Mouse (Mus musculus) stomach, embryonic 14.5 days (tissue): Measurements from ENCODE around the gene Atp10a. TPM values are rescaled to one million over a fixed set of nuclear protein-coding genes. Genes with fewer than 3 reads are reported as not detected.

ENCODE experiments used
- ATAC-seq: fragments of 200-750 bp; cut with Nextera tagmentation; 2 replicates; pipeline ENCODE4 v1.8.0; 2017; ENCODE audit warnings: low read depth, moderate TSS enrichment; ENCODE audit not compliant: insufficient number of reproducible peaks, insufficient read depth, low FRiP score
- H3K27ac ChIP-seq: fragments of 300-500 bp; sonication (generic); 2 replicates; pipeline ENCODE4 v1.5.1; 2014; ENCODE audit warnings: mild to moderate bottlenecking, low read length, moderate library complexity, mixed read lengths
- H3K27me3 ChIP-seq: fragments of 300-500 bp; sonication (generic); 2 replicates; pipeline ENCODE4 v1.6.1; 2014; ENCODE audit warnings: low read length, control low read depth, mixed read lengths; ENCODE audit not compliant: control insufficient read depth, insufficient read depth
- H3K36me3 ChIP-seq: fragments of 300-500 bp; sonication (generic); 2 replicates; pipeline ENCODE4 v1.6.1; 2014; ENCODE audit warnings: mild to moderate bottlenecking, control low read depth, low read length, moderate library complexity, mixed read lengths; ENCODE audit not compliant: control insufficient read depth, insufficient read depth
- H3K4me1 ChIP-seq: fragments of 300-500 bp; sonication (generic); 2 replicates; pipeline ENCODE4 v1.6.1; 2014; ENCODE audit warnings: low read length, control low read depth, mixed read lengths; ENCODE audit not compliant: control insufficient read depth, insufficient read depth
- H3K4me2 ChIP-seq: fragments of 300-500 bp; sonication (generic); replicated peaks from 2 replicates; pipeline ENCODE4 v1.6.1; 2014; ENCODE audit warnings: low read depth, low read length, control low read depth
- H3K4me3 ChIP-seq: fragments of 300-500 bp; sonication (generic); 2 replicates; pipeline ENCODE4 v1.5.1; 2014; ENCODE audit warnings: low read depth, low read length, control low read depth
- H3K9ac ChIP-seq: fragments of 300-500 bp; sonication (generic); replicated peaks from 2 replicates; pipeline ENCODE4 v1.6.1; 2014; ENCODE audit warnings: low read depth, mild to moderate bottlenecking, control low read depth, low read length, moderate library complexity, mixed read lengths
- H3K9me3 ChIP-seq: fragments of 300-500 bp; sonication (generic); 2 replicates; pipeline ENCODE4 v1.6.1; 2016; ENCODE audit warnings: low read depth, low read length, control low read depth; ENCODE audit not compliant: control insufficient read depth
- WGBS: fragments of 180-500 bp; shearing (Covaris S2); extraction: QIAGEN DNeasy Blood & Tissue Kit; methylation state at CpG from one replicate; pipeline ENCODE4 v1.1.7; 2014; 5-methylcytosine and 5-hydroxymethylcytosine counted together
- polyA plus RNA-seq: library from polyadenylated mRNA; unstranded; fragments of >200 nt; fragmentation: Nextera tagmentation; extraction: Ambion mirVana; gene quantifications from 2 replicates; pipeline ENCODE4 v1.2.1, GENCODE M21; 2014

The Atp10a gene
- polyA plus RNA-seq, 1 experiment from 2014 or later, result 4.3 TPM

- Histone ChIP-seq H3K27ac (peak overlapping the region; percentile 66; the same call in 1 of the 2 replicates), H3K36me3 (no peaks in the 10 kb centered on the region), H3K9me3 (no peaks in the 10 kb centered on the region), H3K4me3 (no peak overlapping the region), H3K4me2 (no peak overlapping the region), H3K27me3 (no peaks in the 10 kb centered on the region), H3K4me1 (peaks cover 24% of the 10 kb centered on the region), H3K9ac (no peak overlapping the region)
- ATAC-seq, result peak; percentile 9; the same call in 1 of the 2 replicates
- 26% methylated on average over 6 of the region's 6 CpGs for WGBS
These were observed 77.5 kb downstream of the Atp10a start for GRCm38 (mm10) chr7:58733490-58733901.

- Histone ChIP-seq H3K4me2 (no peak overlapping the region), H3K36me3 (no peaks in the 10 kb centered on the region), H3K27ac (no peak overlapping the region), H3K27me3 (no peaks in the 10 kb centered on the region), H3K4me1 (peaks cover 16% of the 10 kb centered on the region; the same call in 1 of the 2 replicates), H3K9ac (no peak overlapping the region), H3K9me3 (no peaks in the 10 kb centered on the region), H3K4me3 (no peak overlapping the region)
- peak; percentile 44; the same call in 1 of the 2 replicates for ATAC-seq
- WGBS, result 59% methylated on average over 3 of the region's 3 CpGs
These were observed 81.0 kb downstream of the Atp10a start for GRCm38 (mm10) chr7:58736841-58737547.

- WGBS, result 95% methylated on average over 13 of the region's 13 CpGs
- no peaks in the 10 kb centered on the region for H3K9me3 ChIP-seq
- no peaks in the 10 kb centered on the region for H3K27me3 ChIP-seq
- no peak overlapping the region for H3K4me2 ChIP-seq
- no peaks in the 10 kb centered on the region for H3K4me1 ChIP-seq
- no peak for ATAC-seq
- no peak overlapping the region for H3K27ac ChIP-seq
- H3K4me3 ChIP-seq, result no peak overlapping the region
- H3K36me3 ChIP-seq, result no peaks in the 10 kb centered on the region
- no peak overlapping the region for H3K9ac ChIP-seq
These were observed 84.2 kb downstream of the Atp10a start for GRCm38 (mm10) chr7:58740196-58740595.

GRCm38 (mm10) chr7:58740842-58741241 lies 84.9 kb downstream of the Atp10a start:
- Histone ChIP-seq H3K4me1 (no peaks in the 10 kb centered on the region), H3K27me3 (no peaks in the 10 kb centered on the region), H3K36me3 (no peaks in the 10 kb centered on the region), H3K4me2 (no peak overlapping the region), H3K4me3 (no peak overlapping the region), H3K9ac (no peak overlapping the region), H3K27ac (no peak overlapping the region), H3K9me3 (no peaks in the 10 kb centered on the region)
- no peak for ATAC-seq
- 90% methylated on average over 4 of the region's 4 CpGs for WGBS

GRCm38 (mm10) chr7:58742009-58742408 lies 86.0 kb downstream of the Atp10a start:
- WGBS, result 80% methylated on average over 4 of the region's 4 CpGs
- no peaks in the 10 kb centered on the region for H3K4me1 ChIP-seq
- no peak overlapping the region for H3K4me3 ChIP-seq
- H3K27me3 ChIP-seq, result no peaks in the 10 kb centered on the region
- no peak overlapping the region for H3K27ac ChIP-seq
- H3K9ac ChIP-seq, result no peak overlapping the region
- no peaks in the 10 kb centered on the region for H3K36me3 ChIP-seq
- H3K4me2 ChIP-seq, result no peak overlapping the region
- H3K9me3 ChIP-seq, result no peaks in the 10 kb centered on the region
- no peak for ATAC-seq

GRCm38 (mm10) chr7:58742648-58743047 lies 86.7 kb downstream of the Atp10a start:
- H3K27ac ChIP-seq, result no peak overlapping the region
- no peak overlapping the region for H3K4me3 ChIP-seq
- H3K4me1 ChIP-seq, result no peaks in the 10 kb centered on the region
- no peaks in the 10 kb centered on the region for H3K9me3 ChIP-seq
- no peaks in the 10 kb centered on the region for H3K36me3 ChIP-seq
- no peak overlapping the region for H3K4me2 ChIP-seq
- no peaks in the 10 kb centered on the region for H3K27me3 ChIP-seq
- no peak overlapping the region for H3K9ac ChIP-seq
- WGBS, result 59% methylated on average over 1 of the region's 1 CpGs
- no peak for ATAC-seq

- H3K4me1 ChIP-seq, result no peaks in the 10 kb centered on the region
- ATAC-seq, result no peak
- H3K27me3 ChIP-seq, result no peaks in the 10 kb centered on the region
- WGBS, result 57% methylated on average over 4 of the region's 4 CpGs
- no peak overlapping the region for H3K4me2 ChIP-seq
- no peaks in the 10 kb centered on the region for H3K9me3 ChIP-seq
- H3K36me3 ChIP-seq, result no peaks in the 10 kb centered on the region
- H3K9ac ChIP-seq, result no peak overlapping the region
- no peak overlapping the region for H3K27ac ChIP-seq
- no peak overlapping the region for H3K4me3 ChIP-seq
These were observed 87.7 kb downstream of the Atp10a start for GRCm38 (mm10) chr7:58743362-58744320.

- Histone ChIP-seq H3K4me3 (no peak overlapping the region), H3K9ac (no peak overlapping the region), H3K4me1 (peaks cover 4% of the 10 kb centered on the region; the same call in 1 of the 2 replicates), H3K27me3 (no peaks in the 10 kb centered on the region), H3K27ac (no peak overlapping the region), H3K9me3 (no peaks in the 10 kb centered on the region), H3K36me3 (no peaks in the 10 kb centered on the region), H3K4me2 (no peak overlapping the region)
- whole genome bisulfite sequencing, result 65% methylated on average over 5 of the region's 5 CpGs
- ATAC-seq, result peak; percentile 50; the same call in 1 of the 2 replicates
These were observed 90.9 kb downstream of the Atp10a start for GRCm38 (mm10) chr7:58746817-58747216.
